Mouse (Mus musculus) mammary gland, adult 2 months (tissue): ENCODE data around the gene Gprc6a. TPM values are rescaled to one million over a fixed set of nuclear protein-coding genes. Genes with fewer than 3 reads are reported as not detected.

Experiments
- polyA plus RNA-seq: library from polyadenylated mRNA; depleted of rRNA; stranded (reverse); fragments of >200 nt; gene quantifications from 2 replicates; pipeline ENCODE4 v1.2.3, GENCODE M21; 2012; ENCODE audit warnings: low replicate concordance; rRNA removed

Gene Gprc6a
- not detected in 2 replicates for polyA plus RNA-seq

GRCm38 (mm10) chr10:51631411-51632136 is at the start of gene Gprc6a:
TSS of gene Gprc6a (minus strand) at chr10:51631461.

GRCm38 (mm10) chr10:51677548-51678250 is 46.4 kb upstream of the Gprc6a start, which contains the start of gene Rfx6:
TSS of gene Rfx6 (plus strand) at chr10:51677756.

GRCm38 (mm10) chr10:51590139-51590574 is 41.1 kb downstream of the Gprc6a start, which contains the start of gene Fam162b:
TSS of gene Fam162b (minus strand) at chr10:51590517.

Other genes with a start within 250 kb of the Gprc6a start
- 7.0 and 16.5 TPM in 2 replicates for gene Gm49339, start 150.8 kb downstream of the Gprc6a start, polyA plus RNA-seq
- 4.2 and 14.8 TPM in 2 replicates for gene Lilr4b, start 150.8 kb downstream of the Gprc6a start, polyA plus RNA-seq
- 3.2 and 12.1 TPM in 2 replicates for gene Lilrb4a, start 140.5 kb downstream of the Gprc6a start, polyA plus RNA-seq
- not detected in 2 replicates for gene Fam162b, start 40.9 kb downstream of the Gprc6a start, polyA plus RNA-seq
- not detected in 2 replicates for gene Rfx6, start 46.3 kb upstream of the Gprc6a start, polyA plus RNA-seq